Mouse (Mus musculus): Measurements from ENCODE around the gene Pheta2. TPM values are rescaled to one million over a fixed set of nuclear protein-coding genes. Genes with fewer than 3 reads are reported as not detected.

The Pheta2 gene
- polyA plus RNA-seq (2012; ENCODE audit: low replicate concordance) = 5.0 and 17.1 TPM in 2 replicates

GRCm38 (mm10) chr15:82338593-82339112 is at the start of gene Pheta2, which contains the start of the genes Naga and Smdt1:
Gene Pheta2 (plus strand): TSS chr15:82338942.
Gene Naga (minus strand): TSS chr15:82338925.
Gene Smdt1 (plus strand): TSS chr15:82338959.

DNA sequence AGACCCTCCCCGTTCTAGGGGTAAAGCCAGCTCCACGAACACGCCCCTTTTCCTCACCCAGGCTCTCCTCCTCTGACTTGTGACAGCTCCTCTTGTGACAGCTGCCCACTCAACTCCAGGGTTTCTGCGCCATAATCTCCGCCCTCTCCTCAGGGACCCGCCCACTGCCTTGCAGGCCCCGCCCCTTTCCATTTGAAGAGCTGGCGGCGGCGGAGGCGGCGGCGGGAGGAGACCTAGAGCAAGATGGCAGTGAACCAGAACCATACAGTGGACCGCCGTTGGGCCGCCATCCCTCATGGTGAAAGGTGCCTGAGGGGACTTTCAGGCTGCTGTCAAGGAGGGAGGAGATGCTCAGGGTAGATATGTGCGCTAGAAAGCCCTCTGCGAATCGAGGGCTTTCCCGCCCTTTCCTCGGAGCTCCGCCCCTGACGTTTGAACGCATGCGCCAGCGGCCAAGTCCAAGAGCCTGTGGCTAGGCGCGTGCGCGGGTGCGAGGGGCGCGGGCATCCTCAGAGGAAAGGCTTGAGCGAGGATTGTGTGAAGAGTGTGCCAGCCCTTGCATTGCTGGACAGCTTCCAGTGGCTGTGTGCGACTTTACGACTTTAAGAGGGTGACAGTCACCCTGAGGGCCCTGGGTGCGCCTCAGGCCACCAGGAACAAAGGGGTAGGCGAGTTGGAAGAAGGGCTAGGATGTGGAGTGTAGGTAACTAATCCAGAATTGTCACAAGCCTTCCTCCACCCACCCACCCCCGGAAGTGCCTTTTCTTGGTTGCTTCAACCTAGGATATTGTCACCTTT is 39.8 kb upstream of the Pheta2 start, which contains the start of gene Wbp2nl:
Gene Wbp2nl (plus strand): TSS at position 191 of the 798 bp plus-strand sequence.

GRCm38 (mm10) chr15:82354126-82354945 is 15.6 kb downstream of the Pheta2 start, which contains the start of gene Ndufa6:
Gene Ndufa6 (minus strand): TSS chr15:82354322.

DNA sequence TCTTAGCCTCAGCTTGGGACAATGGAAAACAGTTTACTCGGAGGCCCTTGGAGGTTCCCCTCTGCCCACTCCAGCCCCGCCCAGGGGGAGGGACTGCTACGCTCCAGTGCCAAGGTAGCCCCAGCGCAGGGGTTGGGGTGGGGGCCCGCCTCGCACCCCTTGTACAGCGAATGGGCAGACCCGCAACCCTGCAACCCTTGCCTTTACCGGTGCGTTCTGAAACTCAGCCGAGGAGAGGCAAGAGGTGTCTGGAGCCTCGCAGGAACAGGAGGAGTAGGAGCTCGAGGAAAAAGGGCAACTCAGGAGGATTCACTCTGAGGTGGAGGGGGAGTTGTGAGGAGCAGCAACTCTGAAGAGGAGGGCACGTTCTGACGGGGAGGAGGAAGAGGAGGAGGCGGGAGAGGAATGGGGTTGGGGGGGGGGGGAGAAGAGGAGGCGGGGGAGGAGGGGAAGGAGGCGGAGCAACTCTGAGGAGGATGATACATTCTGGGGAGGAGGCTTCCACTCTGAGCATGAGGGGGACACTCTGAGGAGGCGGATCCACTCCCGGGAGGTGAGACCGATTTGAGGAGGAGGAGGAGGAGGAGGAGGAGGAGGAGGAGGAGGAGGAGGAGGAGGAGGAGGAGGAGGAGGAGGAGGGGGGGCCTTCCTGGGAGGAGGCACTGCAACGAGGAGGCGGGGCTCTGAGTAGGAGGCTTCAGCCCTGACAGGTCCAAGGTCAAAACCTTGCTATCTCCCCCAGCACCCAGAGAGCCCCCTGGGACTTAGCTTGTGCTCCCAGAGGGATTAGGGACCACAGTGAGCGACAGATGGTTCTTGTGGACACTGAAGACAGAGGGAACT is 41.4 kb downstream of the Pheta2 start, which contains the start of gene Cyp2d22:
Gene Cyp2d22 (minus strand): TSS at position 390 of the 843 bp plus-strand sequence.

GRCm38 (mm10) chr15:82393922-82394321 is 55.2 kb downstream of the Pheta2 start, which contains the start of gene Cyp2d11:
Gene Cyp2d11 (minus strand): TSS chr15:82394022.

Other genes starting within 250 kb of the Pheta2 start
- gene Ccdc134, start 211.0 kb upstream of the Pheta2 start, polyA plus RNA-seq (2012; ENCODE audit: low replicate concordance) = 3.6 and 19.0 TPM in 2 replicates
- 411 and 741 TPM in 2 replicates for gene Srebf2, start 191.8 kb upstream of the Pheta2 start, polyA plus RNA-seq (2012; ENCODE audit: low replicate concordance)
- 3.5 and 9.3 TPM in 2 replicates for gene Shisa8, start 126.1 kb upstream of the Pheta2 start, polyA plus RNA-seq (2012; ENCODE audit: low replicate concordance)
- 51.6 and 117 TPM in 2 replicates for gene Tnfrsf13c, start 114.6 kb upstream of the Pheta2 start, polyA plus RNA-seq (2012; ENCODE audit: low replicate concordance)
- 74.9 and 105 TPM in 2 replicates for gene Cenpm, start 94.2 kb upstream of the Pheta2 start, polyA plus RNA-seq (2012; ENCODE audit: low replicate concordance)
- not detected in 2 replicates for gene 1500009C09Rik, start 86.5 kb upstream of the Pheta2 start, polyA plus RNA-seq (2012; ENCODE audit: low replicate concordance)
- gene Sept3, start 64.0 kb upstream of the Pheta2 start, polyA plus RNA-seq (2012; ENCODE audit: low replicate concordance) = 0.73 and 1.1 TPM in 2 replicates
- not detected in 2 replicates for gene Wbp2nl, start 40.0 kb upstream of the Pheta2 start, polyA plus RNA-seq (2012; ENCODE audit: low replicate concordance)
- gene Naga, start within 50 bp of the Pheta2 start, polyA plus RNA-seq (2012; ENCODE audit: low replicate concordance) = 38.6 and 88.5 TPM in 2 replicates
- 58.2 and 75.0 TPM in 2 replicates for gene Smdt1, start within 50 bp of the Pheta2 start, polyA plus RNA-seq (2012; ENCODE audit: low replicate concordance)
- gene Ndufa6, start 15.4 kb downstream of the Pheta2 start, polyA plus RNA-seq (2012; ENCODE audit: low replicate concordance) = 95.3 and 124 TPM in 2 replicates
- gene Cyp2d22, start 41.3 kb downstream of the Pheta2 start, polyA plus RNA-seq (2012; ENCODE audit: low replicate concordance) = 0.07 and 0.80 TPM in 2 replicates
- not detected in 2 replicates for gene Cyp2d11, start 55.1 kb downstream of the Pheta2 start, polyA plus RNA-seq (2012; ENCODE audit: low replicate concordance)
- not detected in 2 replicates for gene Cyp2d10, start 68.3 kb downstream of the Pheta2 start, polyA plus RNA-seq (2012; ENCODE audit: low replicate concordance)
- gene Cyp2d9, start 94.5 kb downstream of the Pheta2 start, polyA plus RNA-seq (2012; ENCODE audit: low replicate concordance) = not detected in 2 replicates
- gene Cyp2d12, start 216.1 kb downstream of the Pheta2 start, polyA plus RNA-seq (2012; ENCODE audit: low replicate concordance) = not detected in 2 replicates

Data from leukemia stem cell, adult 10-12 weeks (primary cell).